Mouse (Mus musculus) cerebellum, adult (tissue): ENCODE measurements around the gene Mrpl42.

Experiments used
- ATAC-seq: cut with Nextera tagmentation; 2 replicates; pipeline ENCODE4 v1.9.2; 2017; ENCODE audit warnings: mild to moderate bottlenecking, moderate library complexity, mixed read lengths; ENCODE audit not compliant: insufficient number of reproducible peaks, low FRiP score, low TSS enrichment

Gene Mrpl42

GRCm38 (mm10) chr10:95462231-95462630 is 39.5 kb downstream of the Mrpl42 start:
- ATAC-seq, result no peak

DNA sequence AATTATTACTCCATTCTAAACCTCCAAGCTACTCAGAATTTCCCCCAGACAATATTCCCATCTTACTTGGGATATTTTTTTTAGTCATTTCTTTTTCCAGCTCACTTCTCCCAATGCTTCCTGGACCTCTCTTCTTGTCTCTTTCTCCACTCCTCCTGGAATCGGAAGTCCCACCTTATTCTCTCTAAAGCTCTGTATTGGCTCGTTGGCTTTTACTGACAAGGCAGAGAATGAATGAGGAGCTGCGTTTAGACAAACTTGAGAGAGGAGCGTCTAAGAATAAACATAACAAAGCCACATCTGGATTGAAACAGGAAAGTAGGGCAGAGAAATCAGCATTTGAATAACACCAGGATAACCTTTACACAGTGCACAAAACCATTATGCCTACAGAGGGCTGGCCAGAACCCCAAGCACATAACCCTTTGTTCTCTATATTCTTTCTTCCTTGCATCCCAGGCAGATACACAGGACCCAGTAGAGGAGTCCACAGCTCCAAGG is 40.6 kb downstream of the Mrpl42 start:
- ATAC-seq, result no peak

GRCm38 (mm10) chr10:95458050-95458806 is 43.5 kb downstream of the Mrpl42 start:
- ATAC-seq, result no peak

DNA sequence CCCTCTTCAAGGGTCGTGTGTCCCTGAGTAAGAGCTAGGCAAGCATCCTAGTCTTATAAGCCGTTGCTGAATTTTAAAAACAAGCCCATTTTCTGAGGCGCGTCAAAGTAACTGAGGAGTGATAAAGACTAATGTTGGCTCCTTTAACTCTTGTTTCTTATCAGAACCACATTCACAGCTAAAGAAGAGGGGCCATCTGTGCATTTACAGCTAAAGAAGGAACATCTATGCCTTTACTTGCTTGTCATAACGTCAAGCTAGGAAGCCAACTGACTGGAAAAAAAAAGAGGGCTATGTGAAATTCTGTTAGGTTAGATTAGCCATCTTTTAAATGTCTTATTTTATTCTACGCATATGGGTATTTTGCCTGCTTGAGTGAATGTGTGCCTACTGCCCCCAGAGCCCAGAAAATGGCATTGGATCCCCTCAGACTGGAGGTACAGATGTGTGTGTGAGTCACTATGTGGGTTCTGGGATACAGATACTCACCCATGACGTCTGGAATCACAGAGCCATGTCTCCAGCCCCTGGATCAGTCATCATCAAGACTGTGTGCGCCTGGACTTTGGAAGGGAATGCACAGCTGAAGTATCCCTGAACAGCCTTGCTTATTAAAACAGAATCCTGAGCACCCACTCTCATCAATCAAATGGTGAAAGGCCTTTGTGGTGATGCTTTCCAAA is 44.2 kb downstream of the Mrpl42 start:
- ATAC-seq, result no peak

DNA sequence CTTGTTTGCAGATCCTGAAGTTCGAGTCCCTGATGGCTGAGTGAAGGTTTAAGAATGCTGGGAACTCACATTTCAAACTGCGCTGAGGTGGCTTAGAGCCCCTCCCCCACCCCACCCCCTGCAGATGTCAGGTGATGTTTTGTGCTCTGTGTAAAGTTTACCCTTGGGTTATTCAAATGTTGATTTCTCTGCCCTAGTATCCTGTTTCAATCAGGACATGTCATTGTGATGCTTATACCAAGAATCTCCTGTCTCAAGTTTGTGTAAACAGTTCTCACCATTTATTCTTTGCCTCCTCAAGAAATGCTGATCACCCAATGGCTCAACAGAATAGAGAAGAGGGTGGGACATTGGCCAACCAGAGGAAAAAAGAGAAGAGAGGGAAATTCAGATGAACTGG is 45.6 kb downstream of the Mrpl42 start:
- no peak for ATAC-seq

- ATAC-seq, result no peak
Observed at GRCm38 (mm10) chr10:95453282-95453681, 48.5 kb downstream of the Mrpl42 start.

DNA sequence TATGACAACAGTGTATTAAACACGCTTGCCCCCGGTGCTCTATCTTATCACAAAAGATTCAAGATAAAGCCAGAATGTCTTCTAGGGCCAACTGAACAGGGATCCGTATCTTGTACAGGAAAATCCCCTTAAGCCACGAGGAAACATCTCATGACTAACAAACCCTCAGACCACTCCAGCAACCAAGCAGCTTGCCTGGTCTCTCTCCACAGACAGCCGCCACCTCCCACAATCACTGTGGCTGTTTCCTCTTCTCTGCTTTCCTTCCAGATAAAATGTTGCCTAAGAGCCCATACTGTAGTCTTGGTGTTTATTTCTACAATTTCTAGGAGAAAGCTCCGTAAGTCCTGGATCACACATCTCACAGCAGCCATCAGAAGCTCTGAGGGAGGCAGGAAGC is 52.7 kb downstream of the Mrpl42 start:
- no peak for ATAC-seq

- no peak for ATAC-seq
Observed at GRCm38 (mm10) chr10:95447954-95448353, 53.8 kb downstream of the Mrpl42 start.

DNA sequence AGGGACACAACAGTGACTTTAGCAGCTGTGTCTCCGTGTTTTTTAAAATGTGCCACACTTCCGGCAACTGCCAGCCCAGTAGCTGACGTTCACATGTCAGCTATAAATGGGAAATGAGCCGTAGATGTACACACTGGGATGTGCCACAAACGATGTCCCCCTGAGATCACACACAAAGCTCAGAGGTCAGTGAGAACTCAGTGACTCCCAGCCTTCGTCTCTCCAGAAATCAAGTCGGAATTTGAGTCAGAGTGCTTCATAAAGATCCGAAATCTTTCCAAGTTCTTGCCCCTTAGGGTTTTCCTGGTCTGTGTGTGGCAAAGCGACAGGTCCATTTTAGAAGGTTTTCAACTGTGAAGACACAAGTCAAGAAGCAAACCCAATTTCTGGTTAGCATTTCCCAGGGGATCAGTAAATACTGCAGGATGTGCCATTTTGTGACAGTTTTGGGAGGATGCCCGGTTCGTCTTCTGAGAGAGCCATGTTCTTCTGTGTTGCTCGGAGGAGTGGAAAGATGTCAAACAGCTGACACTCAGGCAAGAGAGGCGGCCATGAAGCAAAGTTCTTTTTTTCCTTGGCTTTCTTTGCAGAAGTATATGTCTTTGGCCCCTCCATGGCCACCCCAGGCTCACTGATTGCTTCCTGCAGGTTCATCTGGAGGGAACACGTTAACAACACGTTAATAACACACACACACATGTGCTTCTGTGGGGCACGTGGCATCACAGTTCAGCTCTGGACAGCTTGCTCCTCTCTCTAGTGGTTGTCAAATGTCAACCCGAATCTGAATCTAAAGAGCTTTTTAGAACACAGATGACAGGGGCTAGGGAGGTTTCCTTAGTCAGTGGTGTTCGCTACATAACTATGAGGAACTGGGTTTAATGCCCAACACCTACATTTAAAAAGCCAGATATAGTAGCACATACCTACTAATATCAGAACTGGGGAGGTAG is 56.4 kb downstream of the Mrpl42 start:
- ATAC-seq, result no peak

GRCm38 (mm10) chr10:95442334-95442733 is 59.4 kb downstream of the Mrpl42 start:
- no peak for ATAC-seq

DNA sequence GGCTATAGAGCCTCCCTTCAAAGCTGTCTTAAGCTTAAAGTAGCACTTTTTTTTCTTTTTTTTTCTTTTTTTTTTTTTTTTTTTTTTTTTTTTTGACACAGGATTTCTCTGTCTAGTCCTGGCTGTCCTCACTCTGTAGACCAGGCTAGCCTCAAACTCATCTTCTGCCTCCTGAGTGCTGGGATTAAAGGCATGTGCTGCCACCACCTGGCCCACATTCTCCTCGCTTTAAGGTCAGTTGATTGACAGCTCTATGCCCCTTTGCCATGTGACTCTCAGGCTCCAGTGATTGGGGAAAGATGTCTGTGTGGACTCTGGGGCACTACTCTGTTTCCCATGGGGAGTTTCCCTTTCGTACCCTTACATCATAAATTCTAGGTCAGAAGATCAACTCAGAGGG is 61.2 kb downstream of the Mrpl42 start:
- ATAC-seq, result no peak

DNA sequence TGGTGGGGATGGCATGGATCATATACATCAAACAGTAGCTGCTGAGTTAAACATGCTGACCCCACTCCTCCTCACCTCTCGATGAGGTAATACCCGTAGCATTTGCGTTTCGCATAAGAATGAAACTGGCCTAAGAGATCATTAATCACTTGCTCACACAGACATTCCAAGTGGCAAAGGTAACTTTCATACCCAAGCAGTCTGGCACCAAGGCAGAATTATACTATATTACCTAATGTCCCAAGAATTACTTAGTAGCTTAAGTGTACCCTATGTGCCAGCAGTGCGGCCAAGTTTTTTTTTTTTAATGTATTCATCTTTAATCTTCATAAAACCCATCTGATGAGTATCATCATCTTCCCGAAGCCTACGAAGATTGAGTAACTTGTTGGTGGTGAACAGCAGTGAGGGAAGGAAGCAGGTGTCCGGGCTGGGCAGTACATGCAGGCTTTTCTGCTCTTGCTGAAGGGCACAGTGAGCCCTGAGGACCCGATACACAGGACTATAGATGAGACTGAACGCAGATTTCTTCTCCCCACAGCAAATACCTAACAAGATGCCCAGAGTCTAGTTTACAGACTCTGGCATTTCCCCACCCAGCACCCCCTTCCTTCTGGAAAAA is 61.9 kb downstream of the Mrpl42 start:
- ATAC-seq, result no peak

DNA sequence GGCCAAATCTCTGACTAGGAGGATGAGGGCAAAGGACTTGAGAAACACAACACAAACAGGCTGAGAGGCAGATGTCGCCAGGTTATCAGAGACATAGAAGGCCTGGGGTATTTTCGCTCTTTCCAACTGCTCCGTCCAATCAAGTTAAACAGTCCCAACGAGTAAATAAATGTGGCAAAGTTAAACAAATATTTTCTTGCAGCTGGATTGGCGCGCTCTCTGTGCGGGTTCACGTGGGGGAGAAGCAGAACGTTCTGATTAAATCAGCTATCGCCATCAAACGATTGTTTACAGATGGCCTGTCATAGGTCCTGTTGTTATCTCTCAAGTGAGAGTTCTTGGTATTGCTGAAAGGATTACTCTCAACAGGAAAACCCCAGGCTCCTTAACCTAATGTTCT is 62.8 kb downstream of the Mrpl42 start:
- no peak for ATAC-seq
